Mouse (Mus musculus): ENCODE measurements at regions not wholly inside any gene's neighbourhood (a gene's known extent, or its start where the extent isn't known, plus 50 kb on each side); places are given as distances from the start of the nearest gene placed in this dataset.

DNA sequence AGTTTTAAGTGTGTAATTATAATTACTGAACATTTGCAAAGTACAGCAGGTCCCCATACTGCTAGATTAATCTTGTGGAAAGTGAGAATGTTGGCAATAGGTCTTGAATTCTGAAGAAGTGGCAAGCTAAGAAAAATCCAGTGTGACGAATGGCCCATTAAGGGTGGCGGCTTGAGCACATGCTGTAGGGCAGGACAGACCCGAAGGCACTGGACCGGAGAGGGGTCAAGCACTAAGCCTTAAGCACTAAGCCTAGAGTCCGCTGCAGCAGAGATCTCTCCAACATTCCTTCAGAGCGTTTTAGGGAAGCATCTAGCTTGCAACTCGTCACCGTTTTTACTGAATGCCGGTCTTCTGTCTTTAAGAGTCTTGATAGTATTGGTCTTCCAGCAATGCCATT lies 105.6 kb downstream of the Aldh8a1 start:
- DNase-seq (ENCODE audit: low spot score in 2 of 2): no peak

- no peak for DNase-seq (ENCODE audit: low spot score in 2 of 2)
Observed at GRCm38 (mm10) chr10:21483373-21483772, 106.3 kb downstream of the Aldh8a1 start.

GRCm38 (mm10) chr10:21488374-21488930 lies 104.5 kb upstream of the 1700020N01Rik start:
- no peak for DNase-seq (ENCODE audit: low spot score in 2 of 2)

- DNase-seq (ENCODE audit: low spot score in 2 of 2): no peak
Observed at GRCm38 (mm10) chr10:21490910-21491309, 102.0 kb upstream of the 1700020N01Rik start.

DNA sequence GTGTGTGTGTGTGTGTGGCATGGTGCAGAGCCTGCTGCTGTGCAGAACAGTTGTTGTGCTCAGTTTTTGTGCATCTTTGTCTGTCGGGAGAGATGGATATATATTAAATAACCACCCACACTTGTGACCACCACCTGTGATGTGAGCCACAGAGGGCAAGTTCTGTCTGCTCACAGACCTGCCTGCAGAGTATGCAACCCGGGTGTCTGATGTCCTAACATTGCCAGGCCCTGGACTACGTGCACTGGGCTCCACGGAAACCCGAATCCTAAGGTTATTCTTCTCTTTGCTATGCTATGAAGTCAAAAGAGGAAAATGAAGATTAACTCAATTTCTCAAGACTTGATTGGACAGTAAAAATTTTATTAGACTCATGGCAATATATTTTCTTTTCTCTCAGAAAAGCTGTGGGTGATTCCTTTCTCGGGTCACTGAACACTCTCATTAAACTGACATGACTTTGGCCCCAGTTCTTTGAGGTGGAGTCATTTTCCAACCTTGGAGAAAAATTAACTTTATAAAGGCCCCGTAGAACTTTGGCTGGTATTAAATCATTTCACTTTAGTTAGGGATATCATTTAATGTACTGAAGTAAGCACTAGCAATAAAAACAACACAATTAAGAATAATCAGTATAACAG lies 100.6 kb upstream of the 1700020N01Rik start:
- no peak for DNase-seq (ENCODE audit: low spot score in 2 of 2)

- no peak for DNase-seq (ENCODE audit: low spot score in 2 of 2)
Observed at GRCm38 (mm10) chr10:21494536-21494935, 98.4 kb upstream of the 1700020N01Rik start.

DNA sequence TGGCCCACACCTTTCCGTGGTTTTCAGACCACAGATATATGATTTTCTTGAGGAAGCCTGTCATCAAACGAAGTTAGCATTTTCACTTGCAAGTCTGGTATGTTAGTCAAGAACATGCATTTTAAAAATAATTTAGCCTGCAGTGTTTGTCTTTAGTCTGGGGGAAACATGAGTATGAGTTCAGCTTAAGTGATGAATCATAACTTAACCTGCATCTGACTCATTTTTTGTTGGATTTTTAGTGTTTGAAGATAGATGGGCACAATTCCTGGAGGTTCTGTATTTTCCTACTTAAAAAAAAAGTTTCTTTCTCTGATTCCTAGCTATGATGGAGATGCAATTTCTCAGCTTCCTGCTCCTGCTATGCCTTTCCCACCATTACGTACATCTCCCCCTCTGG lies 95.8 kb upstream of the 1700020N01Rik start:
- DNase-seq (ENCODE audit: low spot score in 2 of 2): no peak

- no peak for DNase-seq (ENCODE audit: low spot score in 2 of 2)
Observed at GRCm38 (mm10) chr10:21498143-21498542, 94.8 kb upstream of the 1700020N01Rik start.

- no peak for DNase-seq (ENCODE audit: low spot score in 2 of 2)
Observed at GRCm38 (mm10) chr10:21501658-21502057, 91.3 kb upstream of the 1700020N01Rik start.

GRCm38 (mm10) chr10:21504431-21504830 lies 88.5 kb upstream of the 1700020N01Rik start:
- DNase-seq (ENCODE audit: low spot score in 2 of 2): no peak

GRCm38 (mm10) chr10:21511386-21511785 lies 81.6 kb upstream of the 1700020N01Rik start:
- DNase-seq (ENCODE audit: low spot score in 2 of 2): no peak

GRCm38 (mm10) chr10:21512486-21512885 lies 80.5 kb upstream of the 1700020N01Rik start:
- no peak for DNase-seq (ENCODE audit: low spot score in 2 of 2)

DNA sequence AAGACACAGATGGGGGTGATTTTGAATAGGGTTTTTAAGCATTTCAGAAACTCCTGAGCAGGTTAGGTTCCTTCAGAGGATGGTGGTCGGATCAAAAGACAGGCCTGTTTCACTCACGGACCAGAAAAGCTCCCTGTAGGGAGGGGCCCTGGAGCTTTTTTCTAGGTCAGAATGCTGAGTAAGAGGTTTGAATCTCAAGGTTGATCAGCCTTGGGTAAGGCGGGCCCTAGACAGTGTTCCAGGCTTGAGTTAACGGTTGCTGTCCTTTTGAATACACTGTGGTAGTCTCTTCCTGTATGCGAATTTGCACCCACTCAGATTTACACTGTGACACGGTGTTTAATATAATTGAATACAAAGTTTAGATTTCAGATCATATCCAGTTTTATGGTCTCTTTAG lies 75.2 kb upstream of the 1700020N01Rik start:
- DNase-seq (ENCODE audit: low spot score in 2 of 2): no peak

DNA sequence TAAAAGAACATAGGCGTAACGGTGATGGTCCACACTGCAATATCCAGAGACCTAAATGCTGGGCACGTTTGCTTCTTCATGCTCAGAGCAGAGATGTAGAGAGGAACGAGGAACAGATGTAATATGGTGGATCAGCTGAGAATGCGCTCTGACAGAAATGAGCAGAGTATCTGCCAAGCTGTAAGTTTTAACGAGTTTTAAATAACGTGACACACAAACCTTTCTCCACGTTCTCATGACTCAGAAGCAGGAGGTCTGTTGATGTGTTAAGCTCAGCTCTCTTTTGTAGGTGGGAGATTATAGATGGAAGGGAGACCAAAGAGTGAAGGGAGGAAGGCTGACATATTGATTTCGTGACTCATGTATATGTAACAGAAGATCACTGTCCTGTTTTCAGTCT lies 72.1 kb upstream of the 1700020N01Rik start:
- no peak for DNase-seq (ENCODE audit: low spot score in 2 of 2)

DNA sequence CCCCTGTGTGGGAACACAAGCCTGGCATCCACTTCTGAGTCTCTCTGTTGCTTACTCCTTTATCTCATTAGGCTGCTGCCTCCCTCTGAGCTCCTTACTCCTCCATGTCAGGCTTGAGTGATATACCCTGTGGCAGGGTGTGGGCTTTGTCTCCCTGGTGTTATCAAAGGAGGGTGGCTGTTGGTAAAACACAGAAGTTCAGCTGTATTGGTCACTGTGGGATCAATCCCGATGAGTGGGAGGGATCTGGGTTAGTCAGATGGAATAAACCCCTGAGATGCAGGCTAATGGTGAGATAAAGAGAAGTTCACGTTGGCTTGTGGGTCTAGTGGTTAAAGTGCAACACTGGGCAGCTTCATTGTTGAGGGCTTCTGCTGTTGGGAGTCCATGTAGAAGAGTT lies 67.4 kb upstream of the 1700020N01Rik start:
- DNase-seq (ENCODE audit: low spot score in 2 of 2): no peak

DNA sequence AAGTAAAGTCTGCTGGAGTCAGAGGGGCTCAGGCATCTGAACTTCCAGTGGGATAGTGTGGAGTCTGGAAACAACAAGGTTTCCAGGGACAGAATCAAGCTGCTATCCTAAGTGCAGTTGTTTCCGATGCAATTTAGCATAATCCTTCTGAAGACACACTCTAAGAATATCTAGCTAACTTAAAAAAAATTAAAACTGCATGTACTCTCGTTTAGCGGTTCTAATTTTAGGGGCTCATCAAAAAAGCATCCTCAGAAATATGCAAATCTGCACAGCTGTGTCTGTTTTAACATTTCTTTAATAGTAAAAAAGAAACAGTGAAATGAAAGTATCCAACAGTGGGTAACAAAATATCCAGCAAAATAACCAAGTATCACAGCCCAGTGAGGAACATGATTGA lies 64.5 kb upstream of the 1700020N01Rik start:
- DNase-seq (ENCODE audit: low spot score in 2 of 2): no peak

- no peak for DNase-seq (ENCODE audit: low spot score in 2 of 2)
Observed at GRCm38 (mm10) chr10:21529098-21529749, 63.7 kb upstream of the 1700020N01Rik start.

GRCm38 (mm10) chr10:21532142-21532541 lies 60.8 kb upstream of the 1700020N01Rik start:
- DNase-seq (ENCODE audit: low spot score in 2 of 2): no peak

DNA sequence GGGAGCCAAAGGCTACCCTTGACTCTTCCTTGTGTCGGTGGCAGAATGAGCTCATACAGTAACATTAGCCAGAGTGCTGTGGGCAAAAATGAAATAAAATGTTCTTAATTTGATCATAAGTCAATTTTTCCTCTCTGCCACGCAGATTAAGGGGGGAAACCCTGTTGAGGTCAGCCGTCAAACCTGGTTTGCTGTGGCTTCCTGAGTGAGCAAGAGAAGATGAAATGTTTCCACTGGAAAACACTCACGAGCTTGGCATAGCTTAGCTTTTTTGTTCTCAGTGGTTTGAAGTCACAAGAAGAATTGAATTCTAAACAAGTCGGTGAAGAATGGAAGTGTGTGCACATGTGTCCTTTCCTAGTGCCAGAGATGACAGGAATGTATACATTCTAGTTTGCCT lies 57.3 kb upstream of the 1700020N01Rik start:
- no peak for DNase-seq (ENCODE audit: low spot score in 2 of 2)

DNA sequence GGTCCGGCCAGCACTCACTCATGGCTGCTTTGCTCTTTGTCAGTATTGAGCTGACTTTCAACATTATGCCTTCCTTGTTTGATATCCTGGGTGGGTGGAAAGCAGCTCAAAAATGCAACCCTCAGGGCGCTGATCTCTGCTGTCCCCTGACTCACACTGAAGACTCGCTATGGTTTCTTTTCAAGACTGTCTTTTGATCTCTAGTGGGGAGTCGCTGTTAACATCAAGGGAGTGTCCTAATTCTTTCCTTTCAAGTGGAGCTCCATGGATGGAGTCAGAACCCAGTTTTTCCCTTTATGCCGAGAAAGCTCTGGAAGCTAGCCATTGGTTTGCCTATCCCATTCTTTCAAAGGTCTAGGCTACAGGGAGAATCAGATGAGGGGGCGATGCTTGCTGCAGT lies 54.5 kb upstream of the 1700020N01Rik start:
- DNase-seq (ENCODE audit: low spot score in 2 of 2): no peak
